Mouse (Mus musculus): ENCODE results near the gene Tmem167. TPM values are rescaled to one million over a fixed set of nuclear protein-coding genes. Genes with fewer than 3 reads are reported as not detected.

The Tmem167 gene
- total RNA-seq, 2 experiments from 2014 or later = 29.1 to 29.4 TPM

- intact Hi-C loops (cut with DNase I) = no loop called here
- no peak for DNase-seq (ENCODE audit: low spot score in 2 of 2)
Measured at GRCm38 (mm10) chr13:90171390-90171789, 82.5 kb downstream of the Tmem167 start.

GRCm38 (mm10) chr13:90175662-90176061, 86.7 kb downstream of the Tmem167 start:
- DNase-seq (ENCODE audit: low spot score in 2 of 2) = no peak
- intact Hi-C loops (cut with DNase I) = no loop called here

GRCm38 (mm10) chr13:90182262-90182661, 93.3 kb downstream of the Tmem167 start:
- DNase-seq (ENCODE audit: low spot score in 2 of 2) = no peak
- intact Hi-C loops (cut with DNase I) = no loop called here

- DNase-seq (ENCODE audit: low spot score in 2 of 2) = no peak
- intact Hi-C loops (cut with DNase I) = no loop called here
Measured at GRCm38 (mm10) chr13:90183536-90183935, 94.6 kb downstream of the Tmem167 start.

GRCm38 (mm10) chr13:90186694-90187093, 97.8 kb downstream of the Tmem167 start:
- intact Hi-C loops (cut with DNase I) = no loop called here
- DNase-seq (ENCODE audit: low spot score in 2 of 2) = no peak

GRCm38 (mm10) chr13:90188021-90188420, 99.1 kb downstream of the Tmem167 start:
- intact Hi-C loops (cut with DNase I) = no loop called here
- no peak for DNase-seq (ENCODE audit: low spot score in 2 of 2)

- intact Hi-C loops (cut with DNase I) = no loop called here
Measured at GRCm38 (mm10) chr13:90191794-90192193, 102.9 kb downstream of the Tmem167 start.

More at GRCm38 (mm10) chr13:90191794-90192193, 102.9 kb downstream of the Tmem167 start:
- no peak for DNase-seq (ENCODE audit: low spot score in 2 of 2)

Other genes with a start within 250 kb of the Tmem167 start
- gene Xrcc4, start 485 bp downstream of the Tmem167 start, total RNA-seq (2021) = 10 to 100 TPM; 13.7 to 18.0 TPM

Measured in left cerebral cortex, postnatal 14 days (tissue).